Mouse (Mus musculus): Measurements from ENCODE around the gene Arhgef19.
A peak's percentile ranks its signal among the peaks of the same experiment; 100 is the strongest.

Arhgef19 gene

DNA sequence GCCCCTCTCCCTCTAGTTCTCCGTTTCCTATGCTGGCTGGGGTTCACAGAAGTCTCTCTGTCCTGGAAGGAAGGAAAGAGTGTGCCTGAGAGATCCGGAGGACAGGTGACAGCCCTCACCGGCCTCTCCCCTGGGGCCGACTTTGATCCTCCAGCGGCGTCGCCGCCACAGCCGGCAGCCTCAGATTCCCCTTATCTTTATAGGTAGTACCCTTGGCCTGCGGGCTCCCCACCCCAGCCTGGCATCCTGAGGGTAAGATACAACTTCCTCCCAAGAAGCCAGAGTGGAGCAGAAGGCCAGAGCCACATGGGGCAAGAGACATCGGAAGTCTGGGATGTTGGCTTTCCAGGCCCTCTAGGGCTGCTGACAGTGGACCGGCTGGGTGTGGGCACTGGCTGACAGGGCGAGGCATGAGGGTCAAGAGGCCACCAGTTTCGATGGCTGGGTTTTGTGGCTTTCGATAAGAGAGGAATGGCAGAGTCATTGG, 48.3 kb downstream of the Arhgef19 start:
- DNase-seq = no peak

DNA sequence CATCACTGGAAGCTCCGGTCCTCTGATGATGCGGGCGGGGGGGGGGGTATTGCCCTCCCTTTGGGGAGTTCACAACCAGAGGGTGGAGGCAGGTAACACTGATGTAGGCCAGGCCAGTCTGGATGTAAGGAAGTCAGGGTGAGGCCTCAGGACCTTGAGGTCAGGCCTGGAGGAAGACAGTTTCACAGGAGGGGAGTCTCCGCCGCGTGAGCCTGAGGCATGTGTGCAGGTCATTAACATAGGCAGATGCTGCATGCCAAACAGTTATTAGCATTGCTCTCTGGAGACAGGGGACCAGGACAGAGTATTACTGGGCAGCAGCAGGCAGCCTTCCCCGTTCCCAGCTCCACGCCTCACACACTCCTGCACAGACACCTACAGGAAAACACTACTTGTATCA, 48.9 kb downstream of the Arhgef19 start:
- DNase-seq = no peak

GRCm38 (mm10) chr4:141291571-141292375, 52.5 kb downstream of the Arhgef19 start:
- DNase-seq = no peak

DNA sequence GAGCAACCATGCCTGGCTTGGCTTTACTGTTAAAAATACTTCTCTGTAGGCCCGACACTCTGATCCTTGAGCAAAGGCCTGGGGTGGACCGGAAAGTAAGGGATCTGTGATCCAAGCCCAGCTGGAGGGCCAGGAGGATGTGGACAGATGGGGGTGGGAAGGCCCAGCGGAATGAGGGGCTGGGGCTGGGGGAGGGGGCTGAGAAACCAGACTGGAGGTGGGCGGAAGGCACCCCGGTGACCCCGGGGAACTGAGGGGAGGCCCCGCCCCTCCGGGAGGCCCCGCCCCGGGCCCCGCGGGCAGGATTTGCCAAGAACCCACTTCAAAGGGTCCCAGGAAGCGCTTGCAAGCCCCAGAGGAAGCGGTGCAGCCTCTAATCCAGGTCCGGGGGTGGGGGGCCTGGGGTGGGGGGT, 56.5 kb downstream of the Arhgef19 start:
- no peak for DNase-seq

- DNase-seq = no peak
Observed at GRCm38 (mm10) chr4:141297934-141298333, 58.6 kb downstream of the Arhgef19 start.

DNA sequence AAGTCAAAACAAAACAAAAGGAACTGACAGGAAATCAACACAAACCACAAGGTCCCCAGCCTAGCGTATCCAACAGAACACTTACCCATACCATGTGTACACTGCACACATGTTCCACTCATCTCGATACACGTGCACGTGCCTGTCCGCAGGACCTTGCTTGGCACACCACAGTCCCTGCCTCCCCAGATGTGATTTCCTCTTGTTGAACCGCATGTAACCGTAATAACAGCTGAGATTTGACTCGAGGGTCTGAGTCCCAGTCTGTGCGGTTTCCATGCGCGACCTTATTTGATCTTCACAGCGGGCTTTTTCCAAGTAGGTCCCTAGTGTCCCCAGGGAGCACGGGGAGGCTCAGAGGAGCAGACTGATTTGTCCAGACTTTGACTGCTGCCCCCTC, 60.1 kb downstream of the Arhgef19 start:
- no peak for DNase-seq

- no peak for DNase-seq
Observed at GRCm38 (mm10) chr4:141300196-141300595, 60.9 kb downstream of the Arhgef19 start.

GRCm38 (mm10) chr4:141301116-141301553, 61.8 kb downstream of the Arhgef19 start, which contains the start of gene Epha2:
Gene Epha2 (plus strand): TSS chr4:141301240.
- DNase-seq = peak; percentile 35

- DNase-seq = no peak
Observed at GRCm38 (mm10) chr4:141301591-141302427, 62.5 kb downstream of the Arhgef19 start.

DNA sequence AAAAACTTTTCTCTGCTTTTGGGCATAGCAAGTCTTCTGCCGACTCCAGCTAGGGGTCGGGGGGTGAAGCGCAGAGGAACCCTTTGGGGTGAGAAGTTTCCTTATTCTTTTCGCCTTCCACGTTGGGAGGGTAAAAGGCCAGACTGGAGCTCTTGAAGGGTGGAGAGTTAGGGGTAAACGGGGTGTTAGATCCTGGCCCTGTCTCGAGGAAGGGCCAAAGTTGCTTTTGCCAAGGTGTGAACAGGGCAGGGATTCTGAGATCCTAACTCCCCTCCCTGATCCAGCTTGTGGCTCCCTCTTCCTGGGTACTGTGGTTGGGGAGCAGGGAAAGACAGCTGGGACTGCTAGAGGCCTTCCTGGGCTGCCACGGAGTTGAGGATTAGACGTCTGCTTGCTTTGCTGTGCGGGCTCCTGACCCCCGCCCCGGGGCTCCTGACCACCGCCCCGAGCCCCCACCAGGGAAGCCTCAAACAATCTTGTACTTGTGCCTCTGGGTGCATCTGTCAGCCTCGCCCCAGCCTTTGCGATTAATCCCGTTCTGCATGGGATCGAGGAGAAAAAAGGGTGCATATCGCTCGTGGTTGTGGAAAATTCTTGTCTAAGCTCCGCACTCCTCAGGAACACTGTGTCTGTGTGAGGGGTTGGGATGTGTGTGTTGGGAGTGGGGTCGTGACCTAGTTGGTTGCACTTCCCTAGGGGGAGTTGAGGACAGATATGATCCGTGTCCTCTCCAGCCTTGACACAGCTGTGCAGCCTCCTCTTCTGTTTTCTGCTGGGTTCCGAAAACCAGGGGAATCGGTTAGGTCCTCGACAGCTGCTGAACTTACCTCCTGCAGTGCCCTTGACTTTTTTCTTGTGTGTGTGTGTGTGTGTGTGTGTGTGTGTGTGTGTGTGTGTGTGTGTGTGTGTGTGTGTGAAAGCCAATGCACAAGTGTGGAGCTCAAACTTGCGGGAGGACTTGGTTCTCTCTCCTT, 63.4 kb downstream of the Arhgef19 start:
- DNase-seq = no peak

DNA sequence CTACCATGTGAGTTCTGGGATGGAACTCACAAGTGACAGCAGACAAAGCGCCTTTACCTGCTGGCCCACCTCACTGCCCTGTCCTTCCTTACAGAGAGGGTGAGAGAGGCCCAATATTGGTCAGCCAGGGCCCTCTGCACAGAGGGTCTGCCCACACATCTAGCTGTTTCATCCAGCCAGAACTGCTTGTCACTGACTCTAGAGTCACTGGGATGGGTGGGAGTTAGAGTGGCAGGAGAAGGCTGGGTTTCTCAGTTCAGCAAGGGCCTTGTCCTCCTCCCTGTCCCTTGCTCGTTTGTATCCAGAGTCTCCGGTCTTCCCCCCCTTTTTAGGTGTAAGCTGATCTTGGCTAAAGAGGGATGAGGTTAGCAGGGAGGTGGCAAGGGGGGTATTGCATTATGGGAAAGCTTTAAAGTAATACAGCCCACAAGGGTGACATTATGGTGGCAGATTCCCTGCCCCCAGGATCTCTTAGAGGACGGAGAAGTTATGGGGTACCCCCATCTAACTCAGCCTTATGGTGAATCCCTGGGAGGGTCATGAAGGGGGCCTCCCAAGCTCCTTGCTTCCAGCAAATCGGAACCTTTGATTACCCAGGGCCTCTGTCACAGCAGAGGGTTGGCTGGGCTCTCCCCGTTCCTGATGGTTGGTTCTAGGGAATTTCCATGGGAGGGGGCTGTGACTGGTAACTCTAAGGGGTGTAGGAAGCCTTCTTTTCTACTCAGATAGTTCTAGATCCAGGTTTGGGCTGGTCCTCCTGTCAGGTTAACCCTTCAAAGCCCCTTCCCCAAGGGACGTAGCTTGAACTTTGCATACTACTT, 64.3 kb downstream of the Arhgef19 start:
- no peak for DNase-seq

DNA sequence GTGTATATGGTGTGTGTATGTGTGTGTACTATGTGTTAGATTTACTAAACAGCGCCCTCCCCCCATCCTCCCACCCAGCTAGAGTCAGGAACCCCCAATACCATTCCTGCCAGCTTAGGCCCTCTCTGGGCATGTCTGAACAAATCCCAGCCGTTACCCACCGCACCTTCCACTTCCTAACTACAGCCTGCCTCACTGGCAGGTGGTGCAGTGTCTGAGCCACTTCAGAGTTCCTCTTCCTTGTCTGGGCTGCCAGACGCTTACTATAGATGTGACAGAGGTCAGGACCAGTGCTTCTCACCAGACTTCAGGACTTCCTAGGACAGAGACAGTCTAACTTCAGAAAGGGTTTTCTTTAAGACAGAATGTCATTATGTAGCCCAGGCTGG, 64.9 kb downstream of the Arhgef19 start:
- no peak for DNase-seq

DNA sequence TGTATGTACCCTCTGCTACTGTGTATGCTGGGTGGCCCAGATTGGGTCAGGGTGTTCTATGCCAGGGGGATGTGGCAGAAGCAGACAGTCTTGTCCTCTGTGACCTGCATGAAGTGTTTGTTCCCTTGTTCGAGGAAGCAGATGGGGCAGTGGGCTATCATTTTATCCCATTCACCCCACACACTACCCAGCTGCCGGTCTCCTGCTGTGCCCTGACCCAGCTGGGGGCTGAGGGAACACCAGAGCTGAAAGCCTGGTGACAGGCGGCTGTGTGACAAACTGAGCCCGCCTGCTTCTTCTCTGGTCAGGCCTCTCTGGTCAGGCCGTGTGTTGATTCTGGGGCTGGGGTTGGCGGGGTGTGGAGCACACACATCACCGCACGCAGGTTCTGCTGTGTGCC, 66.8 kb downstream of the Arhgef19 start:
- DNase-seq = no peak

Data from cerebellum, adult 9-11 months (tissue).